Mouse (Mus musculus) kidney, embryonic 16.5 days (tissue): ENCODE data around the gene Mad1l1. TPM values are rescaled to one million over a fixed set of nuclear protein-coding genes. Genes with fewer than 3 reads are reported as not detected.

Source experiments
- ATAC-seq: fragments of 200-750 bp; cut with Nextera tagmentation; 2 replicates; pipeline ENCODE4 v1.8.0; 2017; ENCODE audit warnings: moderate TSS enrichment; ENCODE audit not compliant: low FRiP score, low TSS enrichment
- H3K27ac ChIP-seq: fragments of 300-500 bp; sonication (generic); 2 replicates; pipeline ENCODE4 v1.5.1; 2014; ENCODE audit warnings: low read length
- H3K27me3 ChIP-seq: fragments of 300-500 bp; sonication (generic); 2 replicates; pipeline ENCODE4 v1.6.1; 2014; ENCODE audit warnings: low read length, control low read depth, mixed read lengths; ENCODE audit not compliant: insufficient read depth
- H3K36me3 ChIP-seq: fragments of 300-500 bp; sonication (generic); 2 replicates; pipeline ENCODE4 v1.6.1; 2014; ENCODE audit warnings: low read length, control low read depth, mixed read lengths; ENCODE audit not compliant: insufficient read depth
- H3K4me1 ChIP-seq: fragments of 300-500 bp; sonication (generic); 2 replicates; pipeline ENCODE4 v1.6.1; 2014; ENCODE audit warnings: low read length, control low read depth, mixed read lengths; ENCODE audit not compliant: insufficient read depth
- H3K4me2 ChIP-seq: fragments of 300-500 bp; sonication (generic); replicated peaks from 2 replicates; pipeline ENCODE4 v1.6.1; 2014; ENCODE audit warnings: low read depth, low read length
- H3K4me3 ChIP-seq: fragments of 300-500 bp; sonication (generic); 2 replicates; pipeline ENCODE4 v1.5.1; 2014; ENCODE audit warnings: mild to moderate bottlenecking, low read length
- H3K9ac ChIP-seq: fragments of 300-500 bp; sonication (generic); replicated peaks from 2 replicates; pipeline ENCODE4 v1.6.1; 2014; ENCODE audit warnings: low read length
- H3K9me3 ChIP-seq: fragments of 300-500 bp; sonication (generic); 2 replicates; pipeline ENCODE4 v1.6.1; 2016; ENCODE audit warnings: low read length, control low read depth
- WGBS: fragments of 180-500 bp; shearing (Covaris S2); extraction: QIAGEN DNeasy Blood & Tissue Kit; methylation state at CpG from one replicate; pipeline ENCODE4 v1.1.7; 2014; 5-methylcytosine and 5-hydroxymethylcytosine counted together
- polyA plus RNA-seq: library from polyadenylated mRNA; unstranded; fragments of >200 nt; fragmentation: Nextera tagmentation; extraction: Ambion mirVana; gene quantifications from 2 replicates; pipeline ENCODE4 v1.2.1, GENCODE M21; 2015

The Mad1l1 gene
- polyA plus RNA-seq, 1 experiment from 2014 or later: 51.6 TPM

GRCm38 (mm10) chr5:140332519-140332918 is 11.2 kb upstream of the Mad1l1 start:
- peak overlapping the region; percentile 81 for H3K4me3 ChIP-seq
- no peaks in the 10 kb centered on the region for H3K9me3 ChIP-seq
- no peak for ATAC-seq
- peaks cover 22% of the 10 kb centered on the region for H3K36me3 ChIP-seq
- H3K4me1 ChIP-seq: peaks cover 19% of the 10 kb centered on the region
- H3K4me2 ChIP-seq: peak overlapping the region; percentile 83
- H3K9ac ChIP-seq: peak overlapping the region; percentile 37; the same call in 1 of the 2 replicates
- WGBS: 52% methylated on average over 4 of the region's 4 CpGs
- peak overlapping the region; percentile 96 for H3K27ac ChIP-seq
- H3K27me3 ChIP-seq: no peaks in the 10 kb centered on the region

DNA sequence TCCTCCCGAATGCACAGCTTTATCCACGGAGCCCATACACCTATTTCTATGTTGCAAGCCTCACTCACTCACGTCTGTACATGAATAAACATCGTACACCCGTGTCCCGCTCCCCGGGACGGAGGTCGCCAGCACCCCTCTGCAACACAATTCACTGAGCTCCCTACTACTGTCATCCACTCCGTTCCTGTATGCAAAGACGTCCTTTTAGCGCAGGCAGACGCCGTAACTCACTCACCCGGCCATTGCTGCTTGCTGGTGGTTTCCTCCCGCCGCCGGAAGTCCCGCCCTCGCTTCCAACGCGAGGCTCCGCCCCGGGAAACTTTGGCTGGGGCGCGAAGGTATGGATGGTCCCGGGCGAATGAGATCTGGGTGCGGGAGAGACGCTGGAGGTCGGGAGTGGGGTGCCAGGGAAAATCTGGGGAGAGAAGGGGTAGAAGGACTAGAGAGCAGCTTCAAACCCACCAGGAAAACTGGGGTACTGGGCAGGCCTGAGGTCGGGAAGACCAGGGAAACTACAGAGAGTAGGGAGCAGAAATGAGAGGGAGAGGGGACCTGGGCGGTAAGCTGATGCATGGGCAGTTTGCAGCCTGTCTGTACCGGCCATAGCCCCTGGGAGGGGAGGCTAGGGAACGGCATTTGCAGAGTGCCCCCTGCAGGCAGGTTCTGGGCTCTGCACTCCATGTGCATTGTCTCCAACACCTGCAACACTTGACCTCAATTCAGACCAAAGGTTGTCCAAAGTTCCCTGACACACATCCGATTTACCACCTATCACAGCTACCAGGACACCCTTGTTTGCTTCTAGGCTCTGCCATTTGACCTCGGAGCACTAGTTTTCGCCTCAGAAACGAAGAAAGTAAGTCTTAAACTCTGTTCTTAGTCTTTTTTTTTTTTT is 10.5 kb upstream of the Mad1l1 start, which contains the start of gene Mrm2:
Gene Mrm2, minus strand, starts transcription at position 284 of the 898 bp plus-strand sequence.
- 1% methylated on average over 39 of the region's 39 CpGs for WGBS
- H3K4me1 ChIP-seq: peaks cover 19% of the 10 kb centered on the region
- peak within 1 kb of the TSS; percentile 81 for H3K4me3 ChIP-seq
- ATAC-seq: peak; percentile 88
- peak within 1 kb of the TSS; percentile 83 for H3K4me2 ChIP-seq
- H3K9me3 ChIP-seq: no peaks in the 10 kb centered on the region
- H3K9ac ChIP-seq: peak within 1 kb of the TSS; percentile 94
- H3K36me3 ChIP-seq: peaks cover 23% of the 10 kb centered on the region
- H3K27me3 ChIP-seq: no peaks in the 10 kb centered on the region
- peak within 1 kb of the TSS; percentile 96 for H3K27ac ChIP-seq

DNA sequence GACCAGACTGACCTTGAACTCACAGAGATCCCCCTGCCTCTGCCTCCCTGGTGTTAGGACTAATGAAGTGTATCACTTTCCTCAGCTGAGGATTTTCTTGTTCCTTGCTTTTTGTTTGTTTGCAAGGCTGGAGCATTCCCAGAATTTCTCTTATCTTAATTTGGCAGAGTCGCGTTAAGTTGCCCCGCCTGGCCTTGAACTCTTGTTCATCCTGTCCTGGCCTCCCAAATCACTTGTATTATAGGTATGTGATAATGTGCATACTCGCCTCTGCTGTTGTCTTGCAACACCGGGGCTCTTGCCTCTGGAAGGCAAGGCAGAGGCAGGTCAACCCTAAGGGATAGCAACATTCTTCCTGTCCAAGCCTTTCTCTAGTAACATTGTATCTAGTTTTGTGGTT is 2.7 kb upstream of the Mad1l1 start:
- Histone ChIP-seq H3K27me3 (no peaks in the 10 kb centered on the region), H3K4me3 (no peak overlapping the region), H3K4me2 (no peak overlapping the region), H3K27ac (no peak overlapping the region), H3K9ac (no peak overlapping the region), H3K4me1 (peaks cover 9% of the 10 kb centered on the region), H3K9me3 (no peaks in the 10 kb centered on the region), H3K36me3 (peaks cover 15% of the 10 kb centered on the region)
- no peak for ATAC-seq
- 89% methylated on average over 5 of the region's 5 CpGs for WGBS

DNA sequence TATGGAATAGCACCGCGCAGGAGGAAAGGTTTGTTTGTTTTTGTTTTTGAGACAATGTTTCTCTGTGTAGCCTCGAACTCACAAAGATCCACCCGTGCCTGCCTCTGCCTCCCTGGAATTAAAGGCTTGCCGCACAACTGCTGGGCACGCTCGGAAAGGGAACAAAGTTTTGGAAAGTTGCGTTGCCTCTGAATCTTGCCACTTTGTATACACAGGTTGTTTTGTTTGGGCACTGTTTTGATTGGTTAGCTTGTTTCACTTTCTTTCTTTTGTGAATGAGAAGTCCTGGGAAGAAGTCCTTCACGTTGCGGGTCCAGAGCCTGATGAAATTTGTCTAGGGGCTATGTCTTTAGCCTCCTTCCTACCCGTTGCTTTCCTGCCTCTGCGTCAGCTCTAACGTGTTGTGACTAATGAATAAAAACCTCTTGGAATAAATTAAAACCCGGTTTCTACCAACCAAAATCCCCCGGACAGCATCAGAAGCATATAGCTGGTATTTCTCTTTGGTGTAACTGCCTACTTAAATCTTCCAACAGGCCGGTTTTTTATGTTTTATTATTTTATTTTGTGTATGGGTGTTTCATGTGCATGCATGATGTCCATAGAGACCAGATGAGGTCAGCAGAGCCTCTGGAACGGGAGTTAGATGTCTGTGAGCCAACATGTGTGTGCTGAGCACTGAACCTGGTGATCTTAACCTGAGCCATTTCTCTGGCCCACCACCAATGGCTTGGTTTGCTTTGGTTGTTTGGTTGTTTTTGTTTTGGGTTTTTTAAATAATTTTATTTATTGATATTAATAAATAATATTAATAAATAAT is 614 bp upstream of the Mad1l1 start:
- ATAC-seq: peak; percentile 5; the same call in 1 of the 2 replicates
- H3K36me3 ChIP-seq: no peaks in the 10 kb centered on the region
- no peaks in the 10 kb centered on the region for H3K9me3 ChIP-seq
- H3K4me3 ChIP-seq: peak overlapping the region; percentile 94
- H3K27me3 ChIP-seq: no peaks in the 10 kb centered on the region
- H3K9ac ChIP-seq: peak overlapping the region; percentile 96
- H3K4me2 ChIP-seq: peak overlapping the region; percentile 79
- peaks cover 9% of the 10 kb centered on the region for H3K4me1 ChIP-seq
- 1% methylated on average over 17 of the region's 17 CpGs for WGBS
- peak overlapping the region; percentile 84 for H3K27ac ChIP-seq

- peaks cover 9% of the 10 kb centered on the region for H3K4me1 ChIP-seq
- no peak for ATAC-seq
- H3K4me3 ChIP-seq: no peak overlapping the region
- H3K36me3 ChIP-seq: peaks cover 17% of the 10 kb centered on the region
- no peaks in the 10 kb centered on the region for H3K27me3 ChIP-seq
- H3K27ac ChIP-seq: no peak overlapping the region
- H3K4me2 ChIP-seq: no peak overlapping the region
- no peak overlapping the region for H3K9ac ChIP-seq
- H3K9me3 ChIP-seq: no peaks in the 10 kb centered on the region
- WGBS: 80% methylated on average over 3 of the region's 3 CpGs
Measured at GRCm38 (mm10) chr5:140316716-140317115, 4.6 kb downstream of the Mad1l1 start.

- no peaks in the 10 kb centered on the region for H3K27me3 ChIP-seq
Measured at GRCm38 (mm10) chr5:140307602-140308001, 13.8 kb downstream of the Mad1l1 start.

DNA sequence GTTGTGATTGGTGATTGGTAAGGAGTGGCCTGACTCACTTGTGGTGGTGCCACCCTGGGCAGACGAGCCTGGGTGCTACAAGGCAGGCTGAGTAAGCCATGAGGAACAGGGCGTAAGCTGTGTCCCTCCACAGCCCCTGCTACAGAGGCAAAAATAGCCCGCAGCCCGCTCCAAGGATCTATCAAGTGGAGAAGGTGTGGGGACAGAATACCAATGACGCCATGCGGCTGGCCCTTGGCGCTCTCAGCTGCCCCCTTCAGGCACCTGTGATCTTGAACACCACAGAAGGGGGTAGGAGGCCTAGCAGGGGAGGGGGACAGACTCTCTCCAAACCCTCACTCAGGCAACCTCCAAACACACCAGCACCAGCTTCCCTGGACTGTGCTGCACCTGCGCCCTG is 15.3 kb downstream of the Mad1l1 start:
- no peak for ATAC-seq
- H3K9ac ChIP-seq: no peak overlapping the region
- H3K27ac ChIP-seq: no peak overlapping the region
- H3K4me1 ChIP-seq: no peaks in the 10 kb centered on the region
- WGBS: 89% methylated on average over 8 of the region's 8 CpGs
- no peak overlapping the region for H3K4me3 ChIP-seq
- H3K4me2 ChIP-seq: no peak overlapping the region
- no peaks in the 10 kb centered on the region for H3K27me3 ChIP-seq
- H3K9me3 ChIP-seq: no peaks in the 10 kb centered on the region
- peaks cover 69% of the 10 kb centered on the region for H3K36me3 ChIP-seq

More at GRCm38 (mm10) chr5:140307602-140308001, 13.8 kb downstream of the Mad1l1 start:
- ATAC-seq: no peak
- Histone ChIP-seq H3K4me1 (no peaks in the 10 kb centered on the region), H3K9ac (no peak overlapping the region), H3K27ac (no peak overlapping the region), H3K4me2 (no peak overlapping the region), H3K9me3 (no peaks in the 10 kb centered on the region), H3K36me3 (peaks cover 63% of the 10 kb centered on the region), H3K4me3 (no peak overlapping the region)
- 95% methylated on average over 14 of the region's 14 CpGs for WGBS

- H3K36me3 ChIP-seq: peaks cover 45% of the 10 kb centered on the region
- H3K9ac ChIP-seq: no peak overlapping the region
- WGBS: 94% methylated on average over 4 of the region's 4 CpGs
- no peaks in the 10 kb centered on the region for H3K9me3 ChIP-seq
- H3K27me3 ChIP-seq: no peaks in the 10 kb centered on the region
- no peak overlapping the region for H3K27ac ChIP-seq
- no peak for ATAC-seq
- H3K4me1 ChIP-seq: no peaks in the 10 kb centered on the region
- H3K4me2 ChIP-seq: no peak overlapping the region
- H3K4me3 ChIP-seq: no peak overlapping the region
Measured at GRCm38 (mm10) chr5:140298291-140298690, 23.1 kb downstream of the Mad1l1 start.

- Histone ChIP-seq H3K4me1 (no peaks in the 10 kb centered on the region), H3K4me2 (no peak overlapping the region), H3K36me3 (peaks cover 31% of the 10 kb centered on the region), H3K9me3 (no peaks in the 10 kb centered on the region), H3K9ac (no peak overlapping the region), H3K27ac (no peak overlapping the region), H3K4me3 (no peak overlapping the region), H3K27me3 (no peaks in the 10 kb centered on the region)
- WGBS: 93% methylated on average over 1 of the region's 1 CpGs
- ATAC-seq: peak; percentile 57
Measured at GRCm38 (mm10) chr5:140292152-140292551, 29.2 kb downstream of the Mad1l1 start.
